Mouse (Mus musculus) E14TG2a.4 (cell line): ENCODE results near the gene Gm42669.

Experiments used
- CTCF ChIP-seq: conservative IDR thresholded peaks from 2 replicates; pipeline ENCODE4 v1.5.1; 2014; ENCODE audit warnings: low read length
- NANOG ChIP-seq: IDR thresholded peaks from 2 replicates; pipeline ENCODE4 v1.6.1; 2014; ENCODE audit warnings: borderline replicate concordance, low read length, mixed read lengths

DNA sequence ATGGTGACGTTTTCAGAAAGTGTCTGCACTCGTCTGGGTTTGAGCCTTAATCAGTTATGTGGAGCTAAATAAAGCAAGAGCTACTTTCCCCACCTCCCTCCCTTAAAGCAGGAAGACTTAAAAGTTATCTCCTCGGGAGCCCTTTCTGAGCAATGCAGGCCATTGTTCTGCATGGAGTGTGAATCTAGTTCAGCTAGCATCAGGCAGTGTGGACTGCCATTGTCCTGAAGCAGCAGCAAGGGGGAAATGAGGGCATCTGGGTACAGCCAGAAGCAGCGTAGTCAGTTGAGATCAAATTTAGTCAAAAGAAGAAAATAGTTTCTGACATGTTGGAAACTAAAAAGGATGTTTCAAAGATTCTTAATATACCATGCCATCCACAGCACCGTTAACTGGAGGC lies 40.9 kb upstream of the Gm42669 start:
- TF ChIP-seq CTCF (no peak), NANOG (no peak)
